In the genomic region with DNA sequence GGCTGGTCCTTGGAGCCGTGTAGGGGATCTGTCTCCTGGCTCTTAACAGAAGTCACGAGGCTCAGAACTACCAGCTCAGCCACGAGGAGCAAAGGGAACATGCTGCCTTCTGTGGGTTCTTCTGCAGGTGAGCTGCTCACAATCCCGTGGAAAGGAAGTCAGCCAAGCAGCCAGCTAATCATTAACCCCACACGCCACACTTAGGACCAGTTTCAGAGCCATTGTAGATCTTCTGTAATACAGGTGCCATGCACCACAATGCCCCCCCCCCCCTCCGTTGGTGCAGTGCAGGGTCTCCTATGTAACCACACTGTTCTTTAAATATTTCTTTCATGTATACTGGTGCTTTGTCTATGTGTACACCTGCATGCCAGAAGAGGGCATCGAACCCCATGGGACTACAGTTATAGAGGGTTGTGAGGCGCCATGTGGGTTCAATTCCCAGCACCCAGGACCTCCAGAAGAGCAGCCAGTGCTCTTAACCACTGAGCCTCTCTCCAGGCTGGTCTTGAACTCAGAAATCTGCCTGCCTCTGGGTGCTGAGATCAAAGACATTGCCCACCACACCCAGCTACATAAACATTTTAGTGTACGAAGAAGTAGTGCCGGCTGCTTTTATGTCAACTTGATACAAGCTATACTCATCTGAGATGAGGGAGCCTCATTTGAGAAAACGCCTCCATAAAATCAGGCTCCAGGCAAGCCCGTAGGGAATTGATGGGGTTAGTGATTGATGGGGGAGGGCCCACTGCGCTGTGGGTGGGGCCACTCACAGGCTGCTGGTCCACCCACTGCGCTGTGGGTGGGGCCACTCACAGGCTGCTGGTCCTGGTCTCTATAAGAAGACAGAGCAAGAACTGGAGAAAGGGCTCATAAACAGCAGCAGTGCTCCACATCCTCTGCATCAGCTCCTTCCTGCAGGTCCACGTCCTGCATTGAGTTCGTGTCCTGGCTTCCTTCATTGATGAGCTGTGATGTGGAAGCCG, we compare ENCODE assay signal across 10 mouse cellular contexts. TPM values are rescaled to one million over a fixed set of nuclear protein-coding genes. Genes with fewer than 3 reads are reported as not detected.
A peak's percentile ranks its signal among the peaks of the same experiment; 100 is the strongest.
DNase-seq lines count a peak whose midpoint lies in the region; ATAC-seq and TF ChIP-seq lines count a peak whose summit lies in the region.
"Had no signal": no experiment of that assay in that cellular context is flagged by ENCODE, and none has a peak within 500 bp of the region (broad histone marks: within the 10 kb centered on the region; RNA-seq: fewer than 3 reads in every experiment).

A gene (minus strand): TSS at position 134 of the 986 bp plus-strand sequence.

- no peak for TF ChIP-seq CTCF in gastrocnemius, adult 2 months (IDR thresholded peaks at IDR 0.05)
- no peak for TF ChIP-seq CTCF in forebrain, postnatal 0 days (IDR thresholded peaks at IDR 0.05; ENCODE audit: low read depth)

- DNase-seq in gastrocnemius, adult 2 months: peak; percentile 50
- DNase-seq in gastrocnemius, postnatal 4 days (ENCODE audit: low spot score in 2 of 2): no peak
- peak; percentile 36 to 46 for DNase-seq in spleen, postnatal 36 days (ENCODE audit: low spot score in 2 of 2)
- no peak for DNase-seq in ovary, postnatal 36 days (ENCODE audit: low spot score)
- no peak for DNase-seq in forebrain, embryonic 14.5 days (ENCODE audit: low spot score)
- no peak for DNase-seq in forebrain, postnatal 0 days

- peaks cover 12% of the 10 kb centered on the region for H3K4me1 ChIP-seq in liver, embryonic 12.5 days
- H3K4me1 ChIP-seq in forebrain, embryonic 14.5 days (ENCODE audit: control insufficient read depth, insufficient read depth, low read length): no peaks in the 10 kb centered on the region
- H3K4me1 ChIP-seq in forebrain, postnatal 0 days (ENCODE audit: insufficient read depth): no peaks in the 10 kb centered on the region

- H3K9ac ChIP-seq in liver, embryonic 12.5 days: 0 out of 2 replicates have a peak within 1 kb of the TSS, but pooled peaks have one; percentile 19
- H3K9ac ChIP-seq in forebrain, embryonic 14.5 days (ENCODE audit: low read length): no peak within 1 kb of the TSS
- H3K9ac ChIP-seq in forebrain, postnatal 0 days: no peak within 1 kb of the TSS
- H3K9ac ChIP-seq: embryonic facial prominence, embryonic 12.5 days had no signal

- no peak within 1 kb of the TSS for H3K4me3 ChIP-seq in gastrocnemius, adult 2 months
- no peak within 1 kb of the TSS for H3K4me3 ChIP-seq in liver, embryonic 12.5 days
- H3K4me3 ChIP-seq in forebrain, embryonic 14.5 days (ENCODE audit: low read depth, low read length): no peak within 1 kb of the TSS
- no peak within 1 kb of the TSS for H3K4me3 ChIP-seq in forebrain, postnatal 0 days (ENCODE audit: low read depth, low read length)
- H3K4me3 ChIP-seq: embryonic facial prominence, embryonic 12.5 days had no signal

- peaks cover 24% of the 10 kb centered on the region for H3K36me3 ChIP-seq in liver, embryonic 12.5 days
- H3K36me3 ChIP-seq in forebrain, embryonic 14.5 days (ENCODE audit: control insufficient read depth, insufficient read depth, low read length): peaks cover 22% of the 10 kb centered on the region
- H3K36me3 ChIP-seq in forebrain, postnatal 0 days (ENCODE audit: insufficient read depth): peaks cover 15% of the 10 kb centered on the region

- peak; percentile 14 for ATAC-seq in inflammation-experienced regulatory T-cells, adult 6 months
- peak; percentile 88 for ATAC-seq in liver, embryonic 12.5 days
- no peak for ATAC-seq in forebrain, embryonic 14.5 days
- no peak for ATAC-seq in forebrain, postnatal 0 days

- no peak within 1 kb of the TSS for H3K27ac ChIP-seq in gastrocnemius, adult 2 months
- H3K27ac ChIP-seq in liver, embryonic 12.5 days: no peak within 1 kb of the TSS
- H3K27ac ChIP-seq in forebrain, embryonic 14.5 days (ENCODE audit: low read depth, low read length): no peak within 1 kb of the TSS
- no peak within 1 kb of the TSS for H3K27ac ChIP-seq in forebrain, postnatal 0 days (ENCODE audit: low read depth, low read length)
- H3K27ac ChIP-seq: embryonic facial prominence, embryonic 12.5 days had no signal

- intact Hi-C loops in gastrocnemius, adult 2 months (cut with DNase I): no loop called here

- 49% methylated on average over 17 of the region's 17 CpGs for WGBS in liver, embryonic 12.5 days (ENCODE audit: insufficient replicate concordance)
- WGBS in forebrain, embryonic 14.5 days: 68% methylated on average over 17 of the region's 17 CpGs
- WGBS in forebrain, postnatal 0 days: 65% methylated on average over 17 of the region's 17 CpGs

- no peak within 1 kb of the TSS for H3K4me2 ChIP-seq in liver, embryonic 12.5 days
- no peak within 1 kb of the TSS for H3K4me2 ChIP-seq in forebrain, embryonic 14.5 days (ENCODE audit: low read length)
- no peak within 1 kb of the TSS for H3K4me2 ChIP-seq in forebrain, postnatal 0 days (ENCODE audit: low read depth)
- H3K4me2 ChIP-seq: embryonic facial prominence, embryonic 12.5 days had no signal

- no peaks in the 10 kb centered on the region for H3K27me3 ChIP-seq in liver, embryonic 12.5 days (replicated peaks)
- H3K27me3 ChIP-seq in forebrain, embryonic 14.5 days (replicated peaks; ENCODE audit: control insufficient read depth, insufficient read depth, low read length): no peaks in the 10 kb centered on the region
- H3K27me3 ChIP-seq in forebrain, postnatal 0 days (ENCODE audit: insufficient read depth, low read length): no peaks in the 10 kb centered on the region
- H3K27me3 ChIP-seq: embryonic facial prominence, embryonic 12.5 days had no signal

- no peaks in the 10 kb centered on the region for H3K9me3 ChIP-seq in liver, embryonic 12.5 days (replicated peaks)
- H3K9me3 ChIP-seq in forebrain, embryonic 14.5 days (replicated peaks; ENCODE audit: control insufficient read depth, low read length): no peaks in the 10 kb centered on the region
- no peaks in the 10 kb centered on the region for H3K9me3 ChIP-seq in forebrain, postnatal 0 days (ENCODE audit: low read length)
- H3K9me3 ChIP-seq: embryonic facial prominence, embryonic 12.5 days had no signal

RNA-seq across cellular contexts. Expression of the gene that starts here (rescaled TPM):
- total RNA-seq in gastrocnemius, adult 2 months (2021): not detected
- not detected for total RNA-seq in gastrocnemius, postnatal 4 days (2021)
- under 1 TPM in 1 of 3 experiments, not detected in 2; 0.52 TPM for polyA plus RNA-seq in inflammation-experienced regulatory T-cells, adult 6 months (2017; shearing (Covaris generic))
- 5.6 and 5.7 TPM in 2 replicates for polyA plus RNA-seq in liver, embryonic 12.5 days (2016; fragmentation: Nextera tagmentation; extraction: Ambion mirVana)
- not detected in 2 replicates for polyA plus RNA-seq in forebrain, embryonic 14.5 days (2014; fragmentation: Nextera tagmentation; extraction: Ambion mirVana)
- not detected in 2 replicates for total RNA-seq in forebrain, postnatal 0 days (2014; rRNA removed)
- polyA plus RNA-seq in forebrain, postnatal 0 days (2015; fragmentation: Nextera tagmentation; extraction: Ambion mirVana): not detected in 2 replicates
- polyA plus RNA-seq: embryonic facial prominence, embryonic 12.5 days; heart, embryonic 16.5 days had no signal

Comparison
In these comparisons a context has a peak if more than half of its experiments do, and no peak if none do; other contexts are left out.
1. Peak in DNase-seq in gastrocnemius, adult 2 months; RNA of the gene not detected or under 1 TPM.
2. Peak in ATAC-seq in inflammation-experienced regulatory T-cells, adult 6 months; RNA of the gene not detected or under 1 TPM.
3. DNase-seq: peak in spleen, postnatal 36 days (2 of 2); none in gastrocnemius, postnatal 4 days (0 of 2), ovary, postnatal 36 days (single experiment), forebrain, embryonic 14.5 days (single experiment) and forebrain, postnatal 0 days (single experiment).